Mouse (Mus musculus) adrenal gland (tissue): Measurements from ENCODE around the gene Nav3.
"Not testable (repeated sequence)": the region's sequence is repeated elsewhere in the genome, so short reads cannot be mapped to it uniquely, and the experiment has no call there.

Experiments used
- intact Hi-C: fragments of 180-260 bp; cut with DNase I; formaldehyde crosslinking; loops from one replicate; pipeline ENCODE4 v1.15.1; 2025

The Nav3 gene

DNA sequence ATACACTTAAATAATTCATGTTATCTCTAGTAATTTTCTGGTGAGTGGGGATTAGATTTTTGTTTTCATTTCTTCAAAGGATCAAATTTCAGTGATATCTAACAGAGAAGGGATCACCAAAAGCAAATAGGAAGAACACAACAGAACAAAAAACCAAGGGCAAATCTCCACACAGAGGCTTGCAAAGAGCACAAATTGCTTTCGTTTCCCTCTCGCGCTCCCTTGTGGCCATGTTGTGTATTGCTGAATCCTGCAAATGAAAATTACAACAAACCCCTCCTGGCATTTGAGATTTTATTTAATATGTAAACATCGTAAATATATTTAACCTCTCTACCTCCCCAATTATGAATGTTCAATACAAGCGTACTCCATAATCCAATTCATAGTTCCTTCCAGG lies 370.8 kb downstream of the Nav3 start:
- intact Hi-C loops = loop anchor here (1.0 kb wide), 1 partner anchor 165 kb away; no protein-coding TSS in a partner anchor

GRCm38 (mm10) chr10:110076575-110076974 lies 379.4 kb downstream of the Nav3 start:
- intact Hi-C loops = no loop called here

- intact Hi-C loops = no loop called here
Observed at GRCm38 (mm10) chr10:110072355-110072754, 383.6 kb downstream of the Nav3 start.

DNA sequence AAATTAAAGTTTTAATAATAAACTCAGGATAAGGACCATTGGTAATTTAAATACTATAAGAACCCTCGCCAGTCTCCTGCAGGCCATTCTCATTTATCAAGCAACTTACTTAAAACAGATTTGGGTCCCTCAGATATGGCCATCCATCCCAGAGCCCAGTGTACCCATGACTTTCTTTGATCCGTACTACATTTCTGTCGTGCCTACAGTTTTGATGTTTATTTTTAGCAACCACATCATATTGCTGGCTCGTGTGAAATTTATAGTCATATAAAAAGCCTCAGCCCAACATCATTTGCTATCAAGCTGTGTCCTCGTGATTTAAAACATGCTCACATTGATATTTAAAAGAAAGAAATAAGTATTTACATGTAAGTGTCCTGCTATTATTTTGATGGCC lies 394.8 kb downstream of the Nav3 start:
- intact Hi-C loops = no loop called here

DNA sequence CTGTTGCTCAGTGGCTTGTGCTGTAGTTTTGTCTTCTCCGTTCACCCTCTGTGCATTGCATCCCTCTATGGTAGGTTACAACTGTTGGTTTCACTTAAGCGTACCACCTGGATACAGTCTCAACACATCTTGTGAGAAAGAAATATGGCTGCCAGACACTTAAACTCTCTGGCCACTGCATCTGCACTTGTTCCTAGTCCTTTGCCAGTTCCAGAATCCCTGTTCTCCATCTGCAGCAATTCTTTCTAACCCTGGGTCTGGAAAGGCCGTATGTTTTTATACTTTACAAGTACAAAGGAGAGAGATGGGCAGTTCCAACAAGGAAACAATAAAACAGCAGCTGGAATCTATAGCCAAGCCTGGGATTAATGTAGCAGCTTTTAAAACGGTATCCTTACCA lies 418.5 kb downstream of the Nav3 start:
- intact Hi-C loops = no loop called here

GRCm38 (mm10) chr10:110034582-110035099 lies 421.4 kb downstream of the Nav3 start:
- intact Hi-C loops = no loop called here

- intact Hi-C loops = not testable (repeated sequence)
Observed at GRCm38 (mm10) chr10:110024897-110025296, 431.1 kb downstream of the Nav3 start.

GRCm38 (mm10) chr10:110022100-110022499 lies 433.9 kb downstream of the Nav3 start:
- intact Hi-C loops = no loop called here

GRCm38 (mm10) chr10:110019266-110019866 lies 436.6 kb downstream of the Nav3 start:
- intact Hi-C loops = no loop called here

GRCm38 (mm10) chr10:110001328-110001727 lies 454.7 kb downstream of the Nav3 start:
- intact Hi-C loops = not testable (repeated sequence)

- intact Hi-C loops = no loop called here
Observed at GRCm38 (mm10) chr10:110000755-110001247, 455.2 kb downstream of the Nav3 start.

- intact Hi-C loops = no loop called here
Observed at GRCm38 (mm10) chr10:109999904-110000303, 456.1 kb downstream of the Nav3 start.

DNA sequence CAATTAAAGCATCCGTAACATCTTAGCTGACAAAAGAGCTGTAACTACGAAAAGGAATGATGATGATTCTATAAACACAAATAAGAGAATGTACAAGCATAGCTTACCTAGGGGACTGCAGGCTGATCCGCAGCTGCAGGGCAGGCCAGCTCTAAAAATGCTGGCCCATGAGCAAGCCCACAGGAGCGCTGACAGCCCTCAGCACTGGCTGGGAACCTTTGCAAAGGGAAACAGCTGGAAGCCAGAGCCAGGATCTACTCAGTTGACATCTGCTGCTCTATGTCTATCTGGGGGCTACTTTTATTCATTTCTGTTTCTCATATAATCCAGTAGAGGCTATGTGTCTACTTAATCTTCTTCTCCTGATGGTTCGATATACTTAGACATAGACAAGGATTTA lies 461.7 kb downstream of the Nav3 start:
- intact Hi-C loops = no loop called here

- intact Hi-C loops = no loop called here
Observed at GRCm38 (mm10) chr10:109985824-109986485, 470.0 kb downstream of the Nav3 start.

- intact Hi-C loops = no loop called here
Observed at GRCm38 (mm10) chr10:109976351-109976750, 479.7 kb downstream of the Nav3 start.

DNA sequence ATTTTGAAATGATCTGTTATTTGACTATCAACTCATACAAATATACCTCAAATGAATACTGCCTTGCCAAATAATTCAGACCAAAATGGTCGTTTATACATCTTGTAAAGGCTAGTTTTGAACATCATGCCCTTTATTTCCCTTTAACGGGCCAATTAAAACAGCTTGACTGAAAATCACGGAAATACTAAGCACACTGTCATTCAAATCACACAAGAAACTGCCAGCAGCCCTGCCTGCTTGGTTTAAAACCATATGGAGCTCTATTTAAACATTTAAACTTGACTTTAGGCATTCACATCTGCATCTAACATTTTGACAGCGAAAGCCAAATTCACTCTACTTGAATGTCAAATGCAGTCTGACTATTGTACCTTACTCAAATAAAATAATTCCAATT lies 481.8 kb downstream of the Nav3 start:
- intact Hi-C loops = no loop called here

GRCm38 (mm10) chr10:109973483-109973882 lies 482.5 kb downstream of the Nav3 start:
- intact Hi-C loops = no loop called here

GRCm38 (mm10) chr10:109950296-109950695 lies 505.7 kb downstream of the Nav3 start:
- intact Hi-C loops = no loop called here

DNA sequence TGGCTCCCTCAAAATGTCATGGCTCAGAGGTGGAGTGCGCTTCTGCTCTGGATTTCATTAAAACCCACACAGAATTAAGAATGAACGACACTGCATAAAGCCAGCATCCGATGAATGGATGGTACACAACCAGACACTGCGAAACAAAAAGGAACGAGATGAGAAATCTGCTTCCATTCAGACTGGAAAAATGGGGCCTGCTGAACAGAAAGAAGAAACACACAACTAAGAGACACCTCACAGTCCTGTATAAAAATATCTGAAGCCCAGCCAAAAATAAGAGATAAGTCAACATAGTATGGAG lies 526.7 kb downstream of the Nav3 start:
- intact Hi-C loops = no loop called here

DNA sequence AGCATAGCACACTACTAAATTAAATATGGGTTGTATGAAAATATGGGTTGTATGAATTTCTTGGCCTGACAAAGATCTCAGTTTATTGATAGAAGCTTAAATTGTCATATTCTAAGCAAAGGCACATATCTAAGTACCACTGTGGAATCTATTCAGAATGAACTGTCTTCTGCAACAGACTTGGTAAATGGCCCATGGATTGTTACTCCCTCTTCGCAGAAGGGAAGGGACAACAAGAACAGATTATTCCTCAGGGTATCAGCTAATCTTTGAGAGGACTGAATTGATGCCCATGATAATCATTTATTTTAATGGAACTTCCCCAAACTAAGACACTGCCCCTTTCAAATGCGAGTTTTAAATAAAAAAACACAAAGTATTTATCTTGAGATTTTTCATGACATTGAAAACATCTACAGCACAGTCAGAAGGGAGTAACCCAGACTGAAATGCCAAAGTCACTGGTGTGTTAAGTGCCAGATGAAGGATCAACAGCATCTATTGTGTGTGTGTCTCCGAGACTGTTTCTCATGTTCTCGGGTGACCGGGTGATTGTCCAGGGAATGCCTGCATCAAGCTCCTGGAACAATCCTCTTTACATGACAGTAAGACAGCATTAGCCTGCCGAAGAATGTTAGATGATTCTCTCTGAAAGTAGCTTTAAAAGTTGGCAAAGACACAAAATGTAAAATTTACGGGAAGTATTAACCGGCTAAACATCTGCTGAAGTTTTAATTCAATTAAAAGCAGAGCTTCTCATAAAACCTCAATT lies 527.3 kb downstream of the Nav3 start:
- intact Hi-C loops = no loop called here

DNA sequence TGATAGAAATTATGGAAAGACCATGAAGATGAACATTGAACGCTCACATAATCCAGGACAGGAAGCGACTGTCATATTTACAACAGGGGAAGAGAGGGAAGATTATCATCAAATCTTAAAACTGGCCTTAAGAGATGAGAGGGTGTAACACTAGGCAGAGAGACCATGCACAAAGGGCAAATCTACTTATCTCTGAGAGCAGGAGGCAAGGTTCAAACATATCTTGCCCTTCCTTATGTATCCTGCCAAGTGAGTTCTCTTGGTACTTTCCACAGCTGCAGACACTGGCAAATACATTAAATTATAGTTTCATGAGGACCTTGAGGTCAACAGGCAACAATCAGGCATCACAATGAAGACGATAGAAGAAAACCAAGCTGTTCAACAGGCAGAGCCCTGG lies 529.9 kb downstream of the Nav3 start:
- intact Hi-C loops = no loop called here

DNA sequence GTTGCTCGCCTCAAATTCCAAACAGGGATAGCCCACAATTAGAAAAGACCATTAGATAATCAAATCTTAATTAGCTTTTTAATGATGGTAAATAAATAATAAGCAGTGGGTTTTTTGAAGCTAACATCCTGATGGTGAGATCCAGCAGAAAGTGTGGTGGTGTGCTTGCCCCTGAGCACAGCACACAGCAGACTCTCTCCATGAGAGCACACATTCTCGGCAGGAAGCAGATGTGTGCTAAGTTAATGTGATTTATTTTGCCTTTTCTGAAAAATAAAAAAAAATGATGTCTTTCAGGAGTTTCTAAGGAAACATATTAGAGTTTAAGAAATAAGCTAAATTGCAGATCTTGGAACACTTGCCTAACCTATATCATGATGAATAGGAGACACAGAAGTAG lies 531.9 kb downstream of the Nav3 start:
- intact Hi-C loops = loop anchor here (5.0 kb wide), 1 partner anchor 808 kb away; no protein-coding TSS in a partner anchor
